Mouse (Mus musculus) frontal cortex, postnatal 14 days (tissue): ENCODE measurements around the gene Adam1b.
"Not testable (repeated sequence)": the region's sequence is repeated elsewhere in the genome, so short reads cannot be mapped to it uniquely, and the experiment has no call there.

Experiments used
- DNase-seq, 2 experiments: peaks; one replicate each; pipeline ENCODE4 v3.0.0; 2022; ENCODE audit warnings: low spot score in 2 of 2

Gene Adam1b

GRCm38 (mm10) chr5:121503231-121503630 is at the start of gene Adam1b:
Gene Adam1b (minus strand): TSS chr5:121503435.
- no peak for DNase-seq

GRCm38 (mm10) chr5:121549196-121549595 is 46.0 kb upstream of the Adam1b start:
- DNase-seq, result no peak

GRCm38 (mm10) chr5:121547084-121547483 is 43.8 kb upstream of the Adam1b start:
- no peak for DNase-seq

- peak; percentile 23 to 38 for DNase-seq
These were observed 43.3 kb upstream of the Adam1b start for GRCm38 (mm10) chr5:121546530-121546895.

GRCm38 (mm10) chr5:121545793-121546529 is 42.7 kb upstream of the Adam1b start, which contains the start of gene Mapkapk5:
Gene Mapkapk5 (minus strand): TSS chr5:121545905.
- peak; percentile 94 to 96 for DNase-seq

- DNase-seq, result no peak
These were observed 41.9 kb upstream of the Adam1b start, which contains the start of the genes Adam1a and Gm42878 for GRCm38 (mm10) chr5:121544910-121545792. Gene Adam1a (minus strand): TSS chr5:121545482. Gene Gm42878 (minus strand): TSS chr5:121545482.

GRCm38 (mm10) chr5:121543370-121543769 is 40.1 kb upstream of the Adam1b start:
- DNase-seq, result no peak

GRCm38 (mm10) chr5:121541235-121541634 is 38.0 kb upstream of the Adam1b start:
- DNase-seq, result no peak

- DNase-seq, result no peak
These were observed 36.8 kb upstream of the Adam1b start for GRCm38 (mm10) chr5:121540066-121540465.

- DNase-seq, result no peak
These were observed 34.4 kb upstream of the Adam1b start for GRCm38 (mm10) chr5:121537588-121537987.

GRCm38 (mm10) chr5:121536921-121537555 is 33.8 kb upstream of the Adam1b start:
- DNase-seq, result no peak

GRCm38 (mm10) chr5:121535116-121535515 is 31.9 kb upstream of the Adam1b start:
- DNase-seq, result no peak

- DNase-seq, result no peak
These were observed 31.3 kb upstream of the Adam1b start for GRCm38 (mm10) chr5:121534521-121534920.

- no peak for DNase-seq
These were observed 23.7 kb upstream of the Adam1b start for GRCm38 (mm10) chr5:121526961-121527360.

GRCm38 (mm10) chr5:121526526-121526925 is 23.3 kb upstream of the Adam1b start:
- no peak for DNase-seq

- DNase-seq, result no peak
These were observed 22.7 kb upstream of the Adam1b start for GRCm38 (mm10) chr5:121525774-121526450.

GRCm38 (mm10) chr5:121519758-121520157 is 16.5 kb upstream of the Adam1b start:
- not testable (repeated sequence) for DNase-seq

- no peak for DNase-seq
These were observed 15.7 kb upstream of the Adam1b start for GRCm38 (mm10) chr5:121518983-121519382.

GRCm38 (mm10) chr5:121510009-121510408 is 6.8 kb upstream of the Adam1b start:
- DNase-seq, result no peak

GRCm38 (mm10) chr5:121506846-121507245 is 3.6 kb upstream of the Adam1b start:
- DNase-seq, result no peak

- not testable (repeated sequence) for DNase-seq
These were observed 1.7 kb downstream of the Adam1b start for GRCm38 (mm10) chr5:121501424-121501996.
